Mouse (Mus musculus) E14TG2a.4 (cell line): Measurements from ENCODE around the gene Mettl23.
A peak's percentile ranks its signal among the peaks of the same experiment; 100 is the strongest.

Experiments
- H3K27me3 ChIP-seq: 2 replicates; pipeline ENCODE4 v1.6.1; 2014; ENCODE audit warnings: low read length, control low read depth; ENCODE audit not compliant: insufficient read depth
- H3K36me3 ChIP-seq: 2 replicates; pipeline ENCODE4 v1.6.1; 2014; ENCODE audit warnings: low read length, control low read depth; ENCODE audit not compliant: insufficient read depth
- H3K4me1 ChIP-seq: replicated peaks from 2 replicates; pipeline ENCODE4 v1.6.1; 2014; ENCODE audit warnings: low read depth, low read length, control low read depth
- H3K4me3 ChIP-seq: replicated peaks from 2 replicates; pipeline ENCODE4 v1.5.1; 2014; ENCODE audit warnings: mild to moderate bottlenecking, low read length
- H3K9me3 ChIP-seq: 2 replicates; pipeline ENCODE4 v1.6.1; 2014; ENCODE audit warnings: low read length, control low read depth
- CTCF ChIP-seq: conservative IDR thresholded peaks from 2 replicates; pipeline ENCODE4 v1.5.1; 2014; ENCODE audit warnings: low read length
- NANOG ChIP-seq: IDR thresholded peaks from 2 replicates; pipeline ENCODE4 v1.6.1; 2014; ENCODE audit warnings: borderline replicate concordance, low read length, mixed read lengths
- POU5F1 ChIP-seq: IDR thresholded peaks from 2 replicates; pipeline ENCODE4 v1.6.1; 2014; ENCODE audit warnings: low read length, borderline replicate concordance

The Mettl23 gene

GRCm38 (mm10) chr11:116814884-116815415 lies 28.1 kb upstream of the Mettl23 start:
- Histone ChIP-seq H3K9me3 (no peaks in the 10 kb centered on the region), H3K36me3 (no peaks in the 10 kb centered on the region), H3K4me3 (peak overlapping the region; percentile 57), H3K27me3 (peaks cover 13% of the 10 kb centered on the region), H3K4me1 (peaks cover 71% of the 10 kb centered on the region)
- no peak for TF ChIP-seq CTCF
- no peak for TF ChIP-seq NANOG
- TF ChIP-seq POU5F1 = no peak

- no peaks in the 10 kb centered on the region for H3K36me3 ChIP-seq
- TF ChIP-seq CTCF = no peak
- no peak overlapping the region for H3K4me3 ChIP-seq
These were observed 26.3 kb upstream of the Mettl23 start for GRCm38 (mm10) chr11:116816769-116817168.

GRCm38 (mm10) chr11:116817567-116817966 lies 25.5 kb upstream of the Mettl23 start:
- no peak overlapping the region for H3K4me3 ChIP-seq
- no peaks in the 10 kb centered on the region for H3K36me3 ChIP-seq
- TF ChIP-seq NANOG (no peak), POU5F1 (no peak), CTCF (no peak)
- no peaks in the 10 kb centered on the region for H3K9me3 ChIP-seq
- peaks cover 54% of the 10 kb centered on the region for H3K4me1 ChIP-seq
- peaks cover 7% of the 10 kb centered on the region; the same call in 1 of the 2 replicates for H3K27me3 ChIP-seq

More at GRCm38 (mm10) chr11:116816769-116817168, 26.3 kb upstream of the Mettl23 start:
- peaks cover 7% of the 10 kb centered on the region; the same call in 1 of the 2 replicates for H3K27me3 ChIP-seq
- no peaks in the 10 kb centered on the region for H3K9me3 ChIP-seq
- H3K4me1 ChIP-seq = peaks cover 56% of the 10 kb centered on the region

GRCm38 (mm10) chr11:116818722-116819121 lies 24.4 kb upstream of the Mettl23 start:
- Histone ChIP-seq H3K36me3 (no peaks in the 10 kb centered on the region), H3K4me3 (no peak overlapping the region), H3K9me3 (no peaks in the 10 kb centered on the region), H3K4me1 (peaks cover 45% of the 10 kb centered on the region), H3K27me3 (peaks cover 5% of the 10 kb centered on the region; the same call in 1 of the 2 replicates)
- TF ChIP-seq CTCF = no peak
- no peak for TF ChIP-seq POU5F1

- H3K9me3 ChIP-seq = no peaks in the 10 kb centered on the region
- H3K27me3 ChIP-seq = peaks cover 3% of the 10 kb centered on the region; the same call in 1 of the 2 replicates
- no peak for TF ChIP-seq NANOG
- no peak for TF ChIP-seq CTCF
- TF ChIP-seq POU5F1 = no peak
- H3K4me1 ChIP-seq = peaks cover 34% of the 10 kb centered on the region
- H3K4me3 ChIP-seq = no peak overlapping the region
- no peaks in the 10 kb centered on the region for H3K36me3 ChIP-seq
These were observed 23.0 kb upstream of the Mettl23 start for GRCm38 (mm10) chr11:116819932-116820593.

GRCm38 (mm10) chr11:116821057-116821940 lies 21.8 kb upstream of the Mettl23 start:
- H3K9me3 ChIP-seq = no peaks in the 10 kb centered on the region
- no peak for TF ChIP-seq NANOG
- no peak for TF ChIP-seq POU5F1
- no peak for TF ChIP-seq CTCF
- no peaks in the 10 kb centered on the region for H3K36me3 ChIP-seq
- H3K27me3 ChIP-seq = peaks cover 4% of the 10 kb centered on the region
- H3K4me1 ChIP-seq = peaks cover 36% of the 10 kb centered on the region
- H3K4me3 ChIP-seq = no peak overlapping the region

- no peak overlapping the region for H3K4me3 ChIP-seq
- peaks cover 13% of the 10 kb centered on the region for H3K27me3 ChIP-seq
- H3K36me3 ChIP-seq = no peaks in the 10 kb centered on the region
- no peak for TF ChIP-seq POU5F1
- no peak for TF ChIP-seq CTCF
- no peaks in the 10 kb centered on the region for H3K9me3 ChIP-seq
- peaks cover 40% of the 10 kb centered on the region for H3K4me1 ChIP-seq
These were observed 20.9 kb upstream of the Mettl23 start for GRCm38 (mm10) chr11:116822215-116822614.

GRCm38 (mm10) chr11:116822626-116823025 lies 20.5 kb upstream of the Mettl23 start:
- no peak for TF ChIP-seq POU5F1
- TF ChIP-seq NANOG = no peak
- TF ChIP-seq CTCF = no peak
- Histone ChIP-seq H3K4me3 (no peak overlapping the region), H3K27me3 (peaks cover 17% of the 10 kb centered on the region), H3K4me1 (peaks cover 43% of the 10 kb centered on the region), H3K9me3 (no peaks in the 10 kb centered on the region), H3K36me3 (no peaks in the 10 kb centered on the region)
